Mouse (Mus musculus): ENCODE data around the gene Gm27021.

DNA sequence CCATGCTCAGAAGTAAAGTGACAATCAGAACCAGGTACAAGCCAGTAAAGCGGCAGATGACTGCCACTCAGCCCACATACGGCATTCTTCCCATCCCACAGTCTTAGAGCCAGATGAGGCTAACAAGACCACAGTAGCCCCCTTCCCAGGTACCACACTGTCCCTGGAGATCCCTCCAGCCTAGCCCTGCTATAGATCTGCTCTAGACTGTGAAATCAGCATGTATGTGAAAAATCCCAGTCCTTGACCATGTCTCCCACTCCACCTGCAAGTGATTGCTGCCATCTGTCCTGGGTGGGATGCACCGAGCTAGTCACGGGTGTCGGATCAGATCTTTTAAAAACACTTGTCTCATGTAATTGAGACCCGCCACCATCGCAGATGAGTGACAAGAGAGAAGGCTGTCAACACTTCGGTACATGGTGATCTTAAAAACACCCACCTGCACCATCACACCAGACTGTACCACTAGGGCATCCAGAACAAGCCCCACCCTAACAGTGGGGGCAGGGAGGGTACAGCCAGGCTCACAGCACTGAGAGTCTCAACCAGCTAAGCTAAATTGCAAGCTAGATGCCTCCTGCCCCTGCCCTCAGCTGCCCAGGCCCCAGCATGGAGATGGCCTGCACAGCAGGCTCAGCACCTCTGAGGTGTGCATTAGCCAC is 87.4 kb downstream of the Gm27021 start:
- TF ChIP-seq POLR2A (IDR thresholded peaks at IDR 0.05; ENCODE audit: control insufficient read depth, low read depth, low read length) (no peak), CTCF (IDR thresholded peaks at IDR 0.05; ENCODE audit: control insufficient read depth, insufficient read depth, insufficient replicate concordance, low read depth, low read length) (no peak)
